Mouse (Mus musculus) lung, adult 2 months (tissue): Measurements from ENCODE around the gene Dst.

ENCODE experiments used
- CTCF ChIP-seq: fragments of 200-500 bp; IDR thresholded peaks from 2 replicates; pipeline ENCODE4 v1.5.1; 2011; ENCODE audit warnings: mild to moderate bottlenecking, low read length, control low read depth; ENCODE audit not compliant: insufficient read depth
- POLR2A ChIP-seq: fragments of 200-500 bp; IDR thresholded peaks from 2 replicates; pipeline ENCODE4 v1.6.1; 2011; ENCODE audit warnings: low read depth, mild to moderate bottlenecking, control low read depth, low read length, borderline replicate concordance; ENCODE audit errors: extremely low read depth

GRCm38 (mm10) chr1:34139871-34140471, 231.9 kb downstream of the Dst start:
- no peak for TF ChIP-seq POLR2A
- TF ChIP-seq CTCF = no peak
